Comparison of ENCODE assay signal across 8 mouse cellular contexts in the genomic region with DNA sequence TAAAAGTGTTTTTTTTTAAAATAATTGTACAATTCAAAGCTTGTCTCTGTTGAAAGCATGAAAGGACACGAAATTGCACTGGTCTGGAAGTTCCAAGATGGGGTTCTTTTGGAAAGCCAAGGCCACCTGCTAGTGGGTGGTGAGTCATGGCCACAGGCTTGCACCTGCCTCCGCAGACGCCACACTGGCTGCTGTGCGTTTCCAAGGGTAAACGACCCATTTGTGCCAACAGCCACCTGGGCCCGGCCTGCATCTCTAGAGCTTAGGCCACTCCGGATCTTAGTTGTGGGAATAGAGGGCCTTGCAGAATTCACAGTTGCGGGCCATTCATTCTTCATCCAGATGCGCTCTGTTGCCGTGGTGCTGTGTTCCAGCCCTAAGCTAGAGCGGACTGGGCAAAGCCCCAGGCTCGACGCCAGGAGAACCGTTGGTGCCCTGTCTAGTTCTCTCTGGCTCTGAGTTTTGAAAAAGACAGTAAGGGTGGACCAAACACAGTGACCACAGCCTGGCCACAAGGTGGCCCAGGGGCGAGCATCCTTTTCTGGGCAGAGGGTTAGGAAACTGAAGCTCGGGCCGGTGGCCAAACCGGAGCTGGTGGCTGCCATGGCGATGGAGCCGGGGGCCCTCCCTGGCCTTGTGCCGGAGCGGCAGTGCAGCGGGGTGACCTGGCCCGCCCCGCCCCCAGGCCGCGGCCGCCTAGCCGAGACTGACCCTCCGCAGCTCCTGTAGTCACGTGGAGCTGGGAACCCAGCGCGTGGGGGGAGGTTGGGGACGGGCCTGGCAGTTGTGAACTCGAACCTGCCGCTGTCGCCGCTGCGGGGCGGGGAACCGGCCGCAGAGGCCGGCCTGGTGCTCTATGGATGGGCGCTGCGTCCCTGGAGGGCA. TPM values are rescaled to one million over a fixed set of nuclear protein-coding genes. Genes with fewer than 3 reads are reported as not detected.
DNase-seq lines count a peak whose midpoint lies in the region; ATAC-seq lines count a peak whose summit lies in the region.

A gene (plus strand): TSS at position 726 of the 885 bp plus-strand sequence.
A gene (plus strand): TSS at position 784 of the 885 bp plus-strand sequence.

- DNase-seq in CD4-positive, CD25-positive, alpha-beta regulatory T cell, adult 2 months (ENCODE audit: low read depth, low spot score): peak; percentile 69
- peak; percentile 30 for DNase-seq in c-Kit-positive CD71-positive TER-119-positive erythroid progenitor cells, embryonic 14.5 days (ENCODE audit: low spot score)
- DNase-seq in forebrain, embryonic 14.5 days (ENCODE audit: low spot score): peak; percentile 89
- DNase-seq in heart, postnatal 10 days: peak; percentile 96 to 97
- DNase-seq in kidney, postnatal 4 days: peak; percentile 96 to 98
- peak; percentile 93 for DNase-seq in neural tube, embryonic 10.5 days (ENCODE audit: extremely low spot score, low spot score)

- peak; percentile 91 for ATAC-seq in forebrain, embryonic 14.5 days
- peak; percentile 75 for ATAC-seq in liver, embryonic 15.5 days (ENCODE audit: insufficient read depth)
- peak; percentile 91 for ATAC-seq in stomach, embryonic 14.5 days (ENCODE audit: insufficient number of reproducible peaks, insufficient read depth, low FRiP score, low read depth)

- WGBS in forebrain, embryonic 14.5 days: 3% methylated on average over 45 of the region's 45 CpGs
- WGBS in liver, embryonic 15.5 days (ENCODE audit: insufficient replicate concordance): 9% methylated on average over 44 of the region's 45 CpGs
- WGBS in stomach, embryonic 14.5 days: 8% methylated on average over 45 of the region's 45 CpGs

- H3K27ac ChIP-seq in forebrain, embryonic 14.5 days (ENCODE audit: low read depth, low read length): peak within 1 kb of the TSS; percentile 90
- peak within 1 kb of the TSS; percentile 71 for H3K27ac ChIP-seq in liver, embryonic 15.5 days (replicated peaks)
- peak within 1 kb of the TSS; percentile 80 for H3K27ac ChIP-seq in stomach, embryonic 14.5 days (ENCODE audit: low read length)

- peaks cover 18% of the 10 kb centered on the region; the same call in 1 of the 2 replicates for H3K9me3 ChIP-seq in forebrain, embryonic 14.5 days (replicated peaks; ENCODE audit: control insufficient read depth, low read length)
- no peaks in the 10 kb centered on the region for H3K9me3 ChIP-seq in liver, embryonic 15.5 days (replicated peaks)
- H3K9me3 ChIP-seq in stomach, embryonic 14.5 days (ENCODE audit: control insufficient read depth, low read depth, low read length): peaks cover 26% of the 10 kb centered on the region

- peak within 1 kb of the TSS; percentile 73 for H3K4me2 ChIP-seq in forebrain, embryonic 14.5 days (ENCODE audit: low read length)
- H3K4me2 ChIP-seq in liver, embryonic 15.5 days: peak within 1 kb of the TSS; percentile 76
- H3K4me2 ChIP-seq in stomach, embryonic 14.5 days (replicated peaks; ENCODE audit: low read depth, low read length): peak within 1 kb of the TSS; percentile 56

- intact Hi-C loops in heart, postnatal 10 days (cut with DNase I): no loop called here

- peaks cover 24% of the 10 kb centered on the region for H3K36me3 ChIP-seq in forebrain, embryonic 14.5 days (ENCODE audit: control insufficient read depth, insufficient read depth, low read length)
- H3K36me3 ChIP-seq in liver, embryonic 15.5 days (replicated peaks): peaks cover 22% of the 10 kb centered on the region
- H3K36me3 ChIP-seq in stomach, embryonic 14.5 days (ENCODE audit: control insufficient read depth, insufficient read depth, low read length): peaks cover 26% of the 10 kb centered on the region

- peak within 1 kb of the TSS; percentile 86 for H3K9ac ChIP-seq in forebrain, embryonic 14.5 days (ENCODE audit: low read length)
- peak within 1 kb of the TSS; percentile 56 for H3K9ac ChIP-seq in liver, embryonic 15.5 days
- H3K9ac ChIP-seq in stomach, embryonic 14.5 days (replicated peaks; ENCODE audit: low read depth, low read length): peak within 1 kb of the TSS; percentile 82

- H3K27me3 ChIP-seq in forebrain, embryonic 14.5 days (replicated peaks; ENCODE audit: control insufficient read depth, insufficient read depth, low read length): no peaks in the 10 kb centered on the region
- no peaks in the 10 kb centered on the region for H3K27me3 ChIP-seq in liver, embryonic 15.5 days
- H3K27me3 ChIP-seq in stomach, embryonic 14.5 days (ENCODE audit: control insufficient read depth, insufficient read depth, low read length): no peaks in the 10 kb centered on the region

- H3K4me1 ChIP-seq in forebrain, embryonic 14.5 days (ENCODE audit: control insufficient read depth, insufficient read depth, low read length): peaks cover 13% of the 10 kb centered on the region
- peaks cover 20% of the 10 kb centered on the region for H3K4me1 ChIP-seq in liver, embryonic 15.5 days (replicated peaks)
- H3K4me1 ChIP-seq in stomach, embryonic 14.5 days (ENCODE audit: control insufficient read depth, insufficient read depth, low read length): peaks cover 5% of the 10 kb centered on the region; the same call in 1 of the 2 replicates

- H3K4me3 ChIP-seq in forebrain, embryonic 14.5 days (ENCODE audit: low read depth, low read length): peak within 1 kb of the TSS; percentile 75
- peak within 1 kb of the TSS; percentile 66 for H3K4me3 ChIP-seq in liver, embryonic 15.5 days (replicated peaks)
- peak within 1 kb of the TSS; percentile 70 for H3K4me3 ChIP-seq in stomach, embryonic 14.5 days (ENCODE audit: low read depth, low read length)

RNA-seq across cellular contexts. Expression of the first gene that starts in this region (rescaled TPM):
- 27.3 and 34.3 TPM in 2 replicates for polyA plus RNA-seq in forebrain, embryonic 14.5 days (2014; fragmentation: Nextera tagmentation; extraction: Ambion mirVana)
- 10 to 100 TPM; 24.3 to 27.7 TPM for total RNA-seq in heart, postnatal 10 days (2021)
- polyA plus RNA-seq in liver, embryonic 15.5 days (2015; fragmentation: Nextera tagmentation; extraction: Ambion mirVana): 9.9 and 12.4 TPM in 2 replicates
- 27.1 and 27.5 TPM in 2 replicates for polyA plus RNA-seq in stomach, embryonic 14.5 days (2014; fragmentation: Nextera tagmentation; extraction: Ambion mirVana)

RNA-seq across cellular contexts. Expression of the second gene that starts in this region (rescaled TPM):
- not detected in 2 replicates for polyA plus RNA-seq in forebrain, embryonic 14.5 days (2014; fragmentation: Nextera tagmentation; extraction: Ambion mirVana)
- total RNA-seq in heart, postnatal 10 days (2021): 1 to 10 TPM in 1 of 2 experiments, not detected in 1; 5.4 TPM
- polyA plus RNA-seq in liver, embryonic 15.5 days (2015; fragmentation: Nextera tagmentation; extraction: Ambion mirVana): not detected in 2 replicates
- polyA plus RNA-seq in stomach, embryonic 14.5 days (2014; fragmentation: Nextera tagmentation; extraction: Ambion mirVana): not detected in 2 replicates

Comparison
In these comparisons a context has a peak if more than half of its experiments do, and no peak if none do; other contexts are left out.
1. Peak in every context shown above with its lines: DNase-seq, ATAC-seq, H3K4me3 ChIP-seq and H3K27ac ChIP-seq.
2. DNase-seq: peak in every context shown above with its lines; median percentile 97 in kidney, postnatal 4 days; 96 in heart, postnatal 10 days; 93 in neural tube, embryonic 10.5 days; 89 in forebrain, embryonic 14.5 days; 69 in CD4-positive, CD25-positive, alpha-beta regulatory T cell, adult 2 months; 30 in c-Kit-positive CD71-positive TER-119-positive erythroid progenitor cells, embryonic 14.5 days.